Mouse (Mus musculus): ENCODE measurements around the gene Dnajb8. TPM values are rescaled to one million over a fixed set of nuclear protein-coding genes. Genes with fewer than 3 reads are reported as not detected.

Dnajb8 gene
- polyA plus RNA-seq, 1 experiment = not detected

DNA sequence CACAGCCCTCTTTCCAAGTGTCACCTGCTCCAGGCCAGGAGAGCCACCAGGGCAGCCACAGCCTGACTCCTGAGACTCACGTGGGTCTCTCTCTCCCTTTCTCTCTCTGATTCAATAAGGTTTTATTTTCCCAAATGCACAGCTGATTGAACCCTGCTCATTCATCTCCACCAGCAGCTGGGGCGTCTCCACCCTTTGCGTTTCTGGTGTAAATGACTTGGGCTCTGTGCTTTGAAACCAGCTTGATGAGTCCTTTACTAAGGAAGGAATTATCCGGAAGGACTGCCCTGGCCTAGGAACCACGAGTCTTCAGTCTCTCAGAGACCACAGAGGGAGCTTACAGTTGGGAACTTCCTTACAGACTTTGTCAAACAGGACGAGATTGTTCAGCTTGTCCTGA is 10.2 kb downstream of the Dnajb8 start:
- H3K4me1 ChIP-seq (ENCODE audit: control insufficient read depth, insufficient read depth, low read length) = no peaks in the 10 kb centered on the region
- H3K27ac ChIP-seq (ENCODE audit: insufficient read depth, low read depth, low read length) = no peak overlapping the region
- no peaks in the 10 kb centered on the region for H3K27me3 ChIP-seq (replicated peaks; ENCODE audit: control insufficient read depth, insufficient read depth, low read length)
- TF ChIP-seq POLR2A (IDR thresholded peaks at IDR 0.05; ENCODE audit: low read depth, low read length) = no peak
- no peaks in the 10 kb centered on the region for H3K36me3 ChIP-seq (ENCODE audit: control insufficient read depth, insufficient read depth, low read length)
- DNase-seq = no peak
- H3K4me3 ChIP-seq (ENCODE audit: insufficient read depth, low read depth, low read length) = no peak overlapping the region
- 55% methylated on average over 6 of the region's 6 CpGs for WGBS

DNA sequence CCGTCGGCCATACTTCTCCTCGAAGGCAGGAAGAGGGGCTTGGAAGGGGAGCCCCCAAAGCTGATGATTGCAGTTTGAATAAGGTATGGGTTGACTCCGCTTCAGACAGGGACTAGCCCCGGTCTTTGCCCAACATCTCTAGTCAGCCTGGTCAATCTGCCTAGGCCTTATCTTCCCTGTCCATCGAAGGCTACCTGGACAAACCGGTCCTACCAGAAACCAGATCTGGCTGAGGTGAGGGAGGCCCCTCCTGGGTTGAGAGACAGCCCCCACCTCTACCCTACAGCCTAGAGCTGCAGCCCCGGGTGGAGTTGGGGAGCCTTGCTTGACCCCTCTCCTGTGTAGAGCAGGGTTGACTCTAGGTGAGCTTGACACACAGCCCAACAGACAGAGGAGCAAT is 11.9 kb downstream of the Dnajb8 start:
- TF ChIP-seq CTCF (conservative IDR thresholded peaks at IDR 0.05; ENCODE audit: insufficient read depth, insufficient read length, low read depth, low read length) (no peak), POLR2A (IDR thresholded peaks at IDR 0.05; ENCODE audit: low read depth, low read length) (no peak)
- Histone ChIP-seq H3K4me3 (ENCODE audit: insufficient read depth, low read depth, low read length) (no peak overlapping the region), H3K27me3 (replicated peaks; ENCODE audit: control insufficient read depth, insufficient read depth, low read length) (no peaks in the 10 kb centered on the region), H3K27ac (ENCODE audit: insufficient read depth, low read depth, low read length) (no peak overlapping the region; the same call in 1 of the 2 replicates), H3K4me1 (ENCODE audit: control insufficient read depth, insufficient read depth, low read length) (no peaks in the 10 kb centered on the region), H3K36me3 (ENCODE audit: control insufficient read depth, insufficient read depth, low read length) (no peaks in the 10 kb centered on the region)
- DNase-seq = peak; percentile 54
- WGBS = 72% methylated on average over 8 of the region's 8 CpGs

DNA sequence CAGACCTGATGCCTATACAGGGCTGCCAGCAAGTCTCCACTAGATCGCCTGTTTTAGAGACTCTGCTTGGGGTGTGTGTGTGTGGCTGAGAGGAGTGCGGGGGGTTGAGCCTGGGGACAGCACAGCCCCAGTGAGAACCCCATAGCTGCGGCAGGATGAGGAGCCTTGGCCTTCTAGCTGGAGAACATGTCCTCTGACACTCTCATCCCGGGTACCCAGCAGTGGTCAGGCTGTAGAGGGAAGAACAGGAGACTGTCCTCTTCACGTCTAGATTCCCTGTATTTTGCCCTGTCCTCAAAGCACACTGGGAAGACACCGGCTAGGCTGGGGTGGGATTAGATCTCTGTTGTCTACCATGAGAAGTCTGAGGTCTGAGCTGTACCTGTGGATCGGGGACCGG is 13.4 kb downstream of the Dnajb8 start:
- 58% methylated on average over 8 of the region's 8 CpGs for WGBS

DNA sequence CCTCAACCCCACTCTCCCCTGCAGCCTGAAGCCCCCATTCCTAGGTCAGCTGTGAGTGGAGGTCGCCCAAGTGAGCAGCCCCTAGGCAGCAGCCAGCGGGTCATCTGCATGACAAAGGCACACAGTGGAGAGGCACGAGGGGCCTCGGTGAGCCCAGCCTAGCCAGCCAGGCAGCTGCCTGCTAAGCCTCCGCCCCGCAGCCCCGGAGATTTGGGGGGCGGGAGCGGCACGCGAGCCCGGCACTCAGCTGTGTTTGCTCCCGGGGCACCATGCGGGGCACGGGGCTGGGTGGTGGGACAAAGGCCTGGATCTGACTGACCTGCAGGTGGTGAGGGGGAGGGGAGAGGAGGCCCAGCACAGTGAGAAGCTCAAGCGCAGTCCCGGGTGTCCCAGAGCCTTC is 13.9 kb downstream of the Dnajb8 start:
- 20% methylated on average over 17 of the region's 17 CpGs for WGBS

More for the DNA sequence above, 13.4 kb downstream of the Dnajb8 start:
- DNase-seq = no peak
- H3K4me3 ChIP-seq (ENCODE audit: insufficient read depth, low read depth, low read length) = no peak overlapping the region
- TF ChIP-seq POLR2A (IDR thresholded peaks at IDR 0.05; ENCODE audit: low read depth, low read length) (no peak), CTCF (conservative IDR thresholded peaks at IDR 0.05; ENCODE audit: insufficient read depth, insufficient read length, low read depth, low read length) (no peak)
- H3K4me1 ChIP-seq (ENCODE audit: control insufficient read depth, insufficient read depth, low read length) = no peaks in the 10 kb centered on the region
- no peaks in the 10 kb centered on the region for H3K36me3 ChIP-seq (ENCODE audit: control insufficient read depth, insufficient read depth, low read length)
- no peak overlapping the region for H3K27ac ChIP-seq (ENCODE audit: insufficient read depth, low read depth, low read length)
- no peaks in the 10 kb centered on the region for H3K27me3 ChIP-seq (replicated peaks; ENCODE audit: control insufficient read depth, insufficient read depth, low read length)

DNA sequence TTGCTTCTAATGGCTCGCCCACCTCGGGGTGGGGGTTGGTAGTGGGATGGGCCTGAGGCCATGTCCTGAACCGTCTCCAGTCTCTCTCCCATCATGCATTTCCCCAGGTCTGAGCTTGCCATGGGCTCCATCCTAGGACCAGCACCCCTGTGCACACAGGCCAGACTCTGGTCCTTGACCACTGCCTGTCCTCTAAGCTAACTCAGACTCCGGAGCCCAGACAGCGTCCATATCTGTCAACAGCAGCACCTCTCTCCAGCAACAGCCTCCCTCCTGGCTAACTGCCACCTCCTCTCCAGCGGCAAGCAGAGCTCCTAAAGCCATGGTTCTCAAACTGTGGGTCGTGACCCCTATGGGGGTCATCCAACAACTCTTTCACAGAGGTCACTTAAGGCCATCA is 14.4 kb downstream of the Dnajb8 start:
- H3K27me3 ChIP-seq (replicated peaks; ENCODE audit: control insufficient read depth, insufficient read depth, low read length) = no peaks in the 10 kb centered on the region
- H3K36me3 ChIP-seq (ENCODE audit: control insufficient read depth, insufficient read depth, low read length) = no peaks in the 10 kb centered on the region
- no peak overlapping the region for H3K4me3 ChIP-seq (ENCODE audit: insufficient read depth, low read depth, low read length)
- H3K27ac ChIP-seq (ENCODE audit: insufficient read depth, low read depth, low read length) = no peak overlapping the region
- no peak for TF ChIP-seq POLR2A (IDR thresholded peaks at IDR 0.05; ENCODE audit: low read depth, low read length)
- no peak for TF ChIP-seq CTCF (conservative IDR thresholded peaks at IDR 0.05; ENCODE audit: insufficient read depth, insufficient read length, low read depth, low read length)
- WGBS = 39% methylated on average over 7 of the region's 7 CpGs
- no peak for DNase-seq
- no peaks in the 10 kb centered on the region for H3K4me1 ChIP-seq (ENCODE audit: control insufficient read depth, insufficient read depth, low read length)

More for the DNA sequence above, 13.9 kb downstream of the Dnajb8 start:
- Histone ChIP-seq H3K27me3 (replicated peaks; ENCODE audit: control insufficient read depth, insufficient read depth, low read length) (no peaks in the 10 kb centered on the region), H3K36me3 (ENCODE audit: control insufficient read depth, insufficient read depth, low read length) (no peaks in the 10 kb centered on the region), H3K4me3 (ENCODE audit: insufficient read depth, low read depth, low read length) (no peak overlapping the region), H3K27ac (ENCODE audit: insufficient read depth, low read depth, low read length) (no peak overlapping the region), H3K4me1 (ENCODE audit: control insufficient read depth, insufficient read depth, low read length) (no peaks in the 10 kb centered on the region)
- TF ChIP-seq CTCF (conservative IDR thresholded peaks at IDR 0.05; ENCODE audit: insufficient read depth, insufficient read length, low read depth, low read length) = no peak
- DNase-seq = no peak

DNA sequence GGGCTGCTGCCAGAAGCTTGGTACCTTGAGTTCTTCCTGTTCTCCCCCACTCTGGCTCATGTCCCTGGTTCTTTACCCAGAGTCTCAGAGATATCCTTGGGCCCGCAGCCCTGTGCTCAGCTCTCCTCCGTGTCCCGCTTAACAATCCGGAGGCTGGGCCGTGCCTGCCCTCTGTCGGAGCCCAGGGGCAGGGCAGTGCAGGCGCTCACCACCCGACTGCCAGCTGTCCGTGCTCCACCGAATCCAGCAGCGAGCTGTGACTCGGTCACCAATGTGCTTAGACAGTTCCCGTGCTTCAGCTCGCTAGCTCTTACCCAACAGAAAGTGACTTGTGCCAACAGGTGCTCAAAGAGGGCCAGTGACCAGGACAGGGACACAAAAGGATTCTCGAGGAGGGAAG is 20.5 kb downstream of the Dnajb8 start:
- no peak overlapping the region for H3K4me3 ChIP-seq (ENCODE audit: insufficient read depth, low read depth, low read length)
- no peaks in the 10 kb centered on the region for H3K27me3 ChIP-seq (replicated peaks; ENCODE audit: control insufficient read depth, insufficient read depth, low read length)
- WGBS = 3% methylated on average over 15 of the region's 15 CpGs
- no peak overlapping the region for H3K27ac ChIP-seq (ENCODE audit: insufficient read depth, low read depth, low read length)
- H3K4me1 ChIP-seq (ENCODE audit: control insufficient read depth, insufficient read depth, low read length) = no peaks in the 10 kb centered on the region
- peak; percentile 73 for DNase-seq
- TF ChIP-seq CTCF (conservative IDR thresholded peaks at IDR 0.05; ENCODE audit: insufficient read depth, insufficient read length, low read depth, low read length) = peak; percentile 86
- no peak for TF ChIP-seq POLR2A (IDR thresholded peaks at IDR 0.05; ENCODE audit: low read depth, low read length)
- no peaks in the 10 kb centered on the region for H3K36me3 ChIP-seq (ENCODE audit: control insufficient read depth, insufficient read depth, low read length)

DNA sequence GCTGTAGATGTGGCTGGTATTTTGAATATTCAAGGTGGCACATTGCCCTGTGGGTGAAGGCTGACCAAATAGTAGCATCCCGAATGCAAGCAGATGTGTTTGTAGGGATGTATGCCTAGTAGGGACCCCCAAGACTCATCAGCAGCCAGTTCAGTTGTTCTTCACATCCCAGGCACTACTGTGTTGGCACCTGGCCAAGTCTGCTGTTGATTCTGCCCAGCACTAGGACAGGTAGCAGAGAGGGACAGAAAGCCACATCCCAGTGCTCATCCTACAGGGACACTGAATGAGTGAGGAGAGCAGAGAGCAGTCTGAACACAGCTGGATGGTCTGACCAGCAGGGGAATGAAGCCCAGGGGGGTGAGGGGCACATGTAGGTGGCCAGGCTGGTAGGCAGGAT is 27.2 kb downstream of the Dnajb8 start:
- Histone ChIP-seq H3K4me3 (ENCODE audit: insufficient read depth, low read depth, low read length) (no peak overlapping the region), H3K27me3 (replicated peaks; ENCODE audit: control insufficient read depth, insufficient read depth, low read length) (no peaks in the 10 kb centered on the region), H3K27ac (ENCODE audit: insufficient read depth, low read depth, low read length) (no peak overlapping the region), H3K4me1 (ENCODE audit: control insufficient read depth, insufficient read depth, low read length) (no peaks in the 10 kb centered on the region), H3K36me3 (ENCODE audit: control insufficient read depth, insufficient read depth, low read length) (no peaks in the 10 kb centered on the region)
- 78% methylated on average over 1 of the region's 1 CpGs for WGBS
- TF ChIP-seq POLR2A (IDR thresholded peaks at IDR 0.05; ENCODE audit: low read depth, low read length) (no peak), CTCF (conservative IDR thresholded peaks at IDR 0.05; ENCODE audit: insufficient read depth, insufficient read length, low read depth, low read length) (no peak)
- no peak for DNase-seq

DNA sequence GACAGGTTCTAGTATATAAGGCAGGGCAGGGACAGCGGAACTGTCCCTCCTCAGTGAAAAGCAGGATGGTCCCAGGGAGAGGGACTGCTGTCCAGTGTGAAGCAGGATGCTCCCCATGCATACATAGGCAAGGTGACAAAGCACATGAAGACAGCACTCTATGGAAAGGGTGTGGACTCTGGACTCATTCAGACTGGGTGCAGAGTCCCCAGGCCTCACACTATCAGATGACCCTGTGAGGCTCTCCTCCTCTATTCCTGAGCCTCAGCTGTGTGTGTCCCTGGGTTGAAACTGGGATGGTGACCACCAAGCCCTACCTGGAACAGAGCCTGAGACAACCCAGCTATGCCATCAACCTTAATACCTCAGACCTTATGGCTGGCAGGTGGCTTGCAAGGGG is 29.3 kb downstream of the Dnajb8 start:
- no peak overlapping the region for H3K27ac ChIP-seq (ENCODE audit: insufficient read depth, low read depth, low read length)
- WGBS = 100% methylated on average over 1 of the region's 1 CpGs
- no peak for DNase-seq

More for the DNA sequence above, 29.3 kb downstream of the Dnajb8 start:
- Histone ChIP-seq H3K36me3 (ENCODE audit: control insufficient read depth, insufficient read depth, low read length) (no peaks in the 10 kb centered on the region), H3K4me1 (ENCODE audit: control insufficient read depth, insufficient read depth, low read length) (no peaks in the 10 kb centered on the region), H3K4me3 (ENCODE audit: insufficient read depth, low read depth, low read length) (no peak overlapping the region), H3K27me3 (replicated peaks; ENCODE audit: control insufficient read depth, insufficient read depth, low read length) (no peaks in the 10 kb centered on the region)
- no peak for TF ChIP-seq POLR2A (IDR thresholded peaks at IDR 0.05; ENCODE audit: low read depth, low read length)
- TF ChIP-seq CTCF (conservative IDR thresholded peaks at IDR 0.05; ENCODE audit: insufficient read depth, insufficient read length, low read depth, low read length) = no peak
